Mouse (Mus musculus): ENCODE results near the gene Sltm. TPM values are rescaled to one million over a fixed set of nuclear protein-coding genes. Genes with fewer than 3 reads are reported as not detected.

Gene Sltm
- 100 to 1,000 TPM; 106 to 122 TPM for polyA plus RNA-seq (2017; shearing (Covaris generic))

GRCm38 (mm10) chr9:70542305-70543041 is at the start of gene Sltm:
Gene Sltm, plus strand, starts transcription at chr9:70542754.

DNA sequence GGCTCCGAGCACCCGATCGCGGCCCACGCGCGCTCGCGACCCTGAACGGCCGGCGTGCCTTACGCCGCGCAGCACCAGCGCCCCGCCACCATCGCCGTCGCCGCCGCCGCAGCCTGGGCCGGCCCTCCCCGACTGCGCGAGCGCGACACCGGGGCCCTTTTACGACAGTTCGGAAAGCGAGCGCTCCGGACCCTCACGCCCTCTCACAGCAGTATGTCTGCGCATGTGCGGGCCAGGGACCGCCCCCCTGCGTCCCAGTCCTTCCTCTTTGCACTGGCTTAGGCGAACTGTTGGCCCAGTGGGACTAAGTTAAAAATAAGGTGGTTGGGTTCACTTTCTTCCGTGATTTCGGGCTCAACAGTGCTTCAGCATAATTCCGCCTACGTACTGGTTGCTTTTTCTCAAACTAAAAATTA is 38.9 kb upstream of the Sltm start, which contains the start of gene Rnf111:
Gene Rnf111 (minus strand): TSS at position 100 of the 416 bp plus-strand sequence.

Other genes with a start within 250 kb of the Sltm start
- 10 to 100 TPM; 40.2 to 49.1 TPM for gene Ccnb2, start 121.2 kb upstream of the Sltm start, polyA plus RNA-seq (2017; shearing (Covaris generic))
- 10 to 100 TPM; 40.8 to 49.0 TPM for gene Rnf111, start 39.0 kb upstream of the Sltm start, polyA plus RNA-seq (2017; shearing (Covaris generic))
- 1 to 10 TPM; 6.1 to 7.7 TPM for gene Gm10642, start 113.5 kb downstream of the Sltm start, polyA plus RNA-seq (2017; shearing (Covaris generic))
- 10 to 100 TPM; 79.7 to 90.9 TPM for gene Mindy2, start 114.4 kb downstream of the Sltm start, polyA plus RNA-seq (2017; shearing (Covaris generic))
- gene Adam10, start 136.2 kb downstream of the Sltm start, polyA plus RNA-seq (2017; shearing (Covaris generic)) = 10 to 100 TPM; 73.0 to 92.8 TPM

All from activated CD4-positive, CD25-positive, alpha-beta regulatory T cell (primary cell).